Mouse (Mus musculus): Measurements from ENCODE around the gene Akap7. TPM values are rescaled to one million over a fixed set of nuclear protein-coding genes. Genes with fewer than 3 reads are reported as not detected.

The Akap7 gene
- polyA plus RNA-seq, 1 experiment, result 5.2 TPM

DNA sequence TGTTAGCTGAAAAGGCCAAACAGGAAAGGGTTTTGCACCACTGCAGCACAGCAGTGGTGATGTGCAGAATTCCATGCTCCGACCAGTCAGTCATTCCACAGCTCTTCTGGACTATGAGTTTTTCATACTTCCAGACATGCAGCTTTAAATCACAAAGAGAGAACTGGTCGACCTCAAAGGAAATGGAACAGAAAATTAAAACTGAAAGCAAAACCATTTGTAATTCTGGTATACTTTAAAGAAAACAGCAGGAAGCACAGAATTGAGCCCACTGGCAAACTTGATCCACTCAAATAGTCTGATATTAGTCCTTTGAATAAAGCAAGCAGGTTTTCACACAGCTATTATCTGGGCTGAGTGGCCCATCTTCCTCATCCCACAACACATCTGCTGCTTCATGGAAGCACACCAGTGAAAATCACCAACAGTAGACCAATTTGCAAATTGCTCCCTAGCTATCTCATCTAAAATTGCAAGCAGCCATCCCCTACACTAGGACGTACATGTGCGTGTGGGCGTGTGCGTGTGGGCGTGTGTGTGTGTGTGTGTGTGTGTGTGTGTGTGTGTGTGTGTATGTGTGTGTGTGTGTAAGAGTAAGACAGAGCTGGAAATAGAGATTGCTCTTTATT, 156.4 kb downstream of the Akap7 start:
- H3K4me1 ChIP-seq (ENCODE audit: control insufficient read depth, insufficient read depth, insufficient read length), result peaks cover 2% of the 10 kb centered on the region; the same call in 1 of the 2 replicates
- TF ChIP-seq POLR2A (IDR thresholded peaks at IDR 0.05; ENCODE audit: low read depth, low read length) (no peak), CTCF (IDR thresholded peaks at IDR 0.05; ENCODE audit: extremely low read depth, insufficient read depth, insufficient read length, insufficient replicate concordance) (no peak)
- 70% methylated on average over 7 of the region's 7 CpGs for WGBS
- H3K27ac ChIP-seq (ENCODE audit: insufficient read depth, low read length), result no peak overlapping the region
- H3K4me3 ChIP-seq (ENCODE audit: extremely low read depth, insufficient read depth, insufficient read length), result no peak overlapping the region
- peak in 1 of 2 experiments; percentile 9 for DNase-seq (ENCODE audit: low read depth in 1 of 2, low spot score in 2 of 2)
- no peaks in the 10 kb centered on the region for H3K36me3 ChIP-seq (ENCODE audit: control insufficient read depth, insufficient read depth, low read length)
- no peaks in the 10 kb centered on the region for H3K27me3 ChIP-seq (ENCODE audit: control insufficient read depth, insufficient read depth, low read length)

DNA sequence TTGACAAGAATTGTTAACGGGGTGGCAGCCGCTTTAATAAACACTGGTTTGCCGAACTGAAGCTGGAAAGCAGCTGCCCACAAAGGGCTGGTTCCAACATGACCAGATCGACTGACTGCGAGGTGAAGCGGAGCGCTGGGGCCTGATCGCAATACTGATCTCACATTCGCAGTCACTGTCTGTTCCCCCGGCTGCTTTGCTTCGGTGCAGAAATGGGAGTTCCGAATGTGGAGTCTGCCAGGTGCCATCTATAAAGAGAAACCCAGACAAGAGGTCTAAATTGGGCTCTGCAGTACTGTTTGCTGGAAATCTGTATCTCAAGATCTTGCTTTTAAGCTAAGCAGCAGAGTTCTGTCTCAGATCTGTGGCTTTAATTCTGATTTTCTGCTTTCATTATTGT, 161.8 kb downstream of the Akap7 start:
- DNase-seq (ENCODE audit: low read depth in 1 of 2, low spot score in 2 of 2), result no peak
- Histone ChIP-seq H3K4me3 (ENCODE audit: extremely low read depth, insufficient read depth, insufficient read length) (no peak overlapping the region), H3K36me3 (ENCODE audit: control insufficient read depth, insufficient read depth, low read length) (no peaks in the 10 kb centered on the region), H3K27ac (ENCODE audit: insufficient read depth, low read length) (no peak overlapping the region), H3K27me3 (ENCODE audit: control insufficient read depth, insufficient read depth, low read length) (no peaks in the 10 kb centered on the region), H3K4me1 (ENCODE audit: control insufficient read depth, insufficient read depth, insufficient read length) (no peaks in the 10 kb centered on the region; the same call in 1 of the 2 replicates)
- 90% methylated on average over 12 of the region's 12 CpGs for WGBS
- TF ChIP-seq CTCF (IDR thresholded peaks at IDR 0.05; ENCODE audit: extremely low read depth, insufficient read depth, insufficient read length, insufficient replicate concordance), result no peak
- TF ChIP-seq POLR2A (IDR thresholded peaks at IDR 0.05; ENCODE audit: low read depth, low read length), result no peak

DNA sequence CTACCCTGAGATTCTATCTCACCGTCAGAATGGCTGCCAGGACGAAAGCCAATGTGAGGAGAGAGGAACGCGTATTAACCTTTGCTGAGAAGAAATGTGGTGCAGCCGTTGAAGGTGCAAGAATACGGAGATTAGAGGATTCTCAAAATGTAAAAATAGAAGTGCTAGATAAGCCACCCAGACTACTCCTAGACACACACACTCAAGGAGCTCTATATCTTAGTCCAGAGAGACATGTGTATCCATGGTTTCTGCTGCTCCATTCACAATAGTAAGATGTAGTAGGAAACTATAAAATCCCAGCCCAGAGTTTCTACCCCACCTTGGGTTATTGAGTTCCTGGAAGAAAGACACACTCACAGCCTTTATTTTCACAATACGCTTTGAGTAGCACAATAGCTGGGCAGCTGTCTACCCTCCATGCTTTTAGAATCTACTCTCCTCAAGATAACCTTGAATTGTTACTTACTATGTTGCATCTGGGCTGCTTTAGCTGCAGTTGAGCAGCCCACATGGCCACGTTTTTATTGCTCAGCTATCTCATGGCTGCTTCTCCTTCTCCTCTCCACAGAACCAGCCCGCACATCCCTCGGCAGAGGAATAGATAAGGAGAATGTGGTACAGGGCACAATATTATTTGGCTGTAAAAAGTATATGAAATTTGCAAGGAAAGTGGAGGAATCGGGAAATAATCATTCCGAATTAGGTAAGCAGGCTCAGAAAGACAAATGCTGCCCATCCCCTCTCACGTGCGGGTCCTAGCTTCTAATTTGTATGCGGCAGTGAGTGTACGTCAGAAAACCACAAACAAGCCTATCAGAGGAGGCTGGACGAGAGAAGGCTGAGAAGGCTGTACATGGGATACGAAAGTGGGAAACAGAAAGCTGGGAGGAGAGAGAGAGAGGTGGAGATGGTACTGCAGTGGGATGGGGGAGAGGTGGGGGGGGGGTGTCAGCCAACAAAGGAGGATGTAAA, 162.6 kb downstream of the Akap7 start:
- WGBS, result 83% methylated on average over 18 of the region's 18 CpGs
- H3K4me3 ChIP-seq (ENCODE audit: extremely low read depth, insufficient read depth, insufficient read length), result no peak overlapping the region
- no peaks in the 10 kb centered on the region for H3K4me1 ChIP-seq (ENCODE audit: control insufficient read depth, insufficient read depth, insufficient read length)
- H3K27ac ChIP-seq (ENCODE audit: insufficient read depth, low read length), result no peak overlapping the region
- H3K36me3 ChIP-seq (ENCODE audit: control insufficient read depth, insufficient read depth, low read length), result no peaks in the 10 kb centered on the region
- no peaks in the 10 kb centered on the region for H3K27me3 ChIP-seq (ENCODE audit: control insufficient read depth, insufficient read depth, low read length)
- no peak for DNase-seq (ENCODE audit: low read depth in 1 of 2, low spot score in 2 of 2)
- TF ChIP-seq CTCF (IDR thresholded peaks at IDR 0.05; ENCODE audit: extremely low read depth, insufficient read depth, insufficient read length, insufficient replicate concordance) (no peak), POLR2A (IDR thresholded peaks at IDR 0.05; ENCODE audit: low read depth, low read length) (no peak)

DNA sequence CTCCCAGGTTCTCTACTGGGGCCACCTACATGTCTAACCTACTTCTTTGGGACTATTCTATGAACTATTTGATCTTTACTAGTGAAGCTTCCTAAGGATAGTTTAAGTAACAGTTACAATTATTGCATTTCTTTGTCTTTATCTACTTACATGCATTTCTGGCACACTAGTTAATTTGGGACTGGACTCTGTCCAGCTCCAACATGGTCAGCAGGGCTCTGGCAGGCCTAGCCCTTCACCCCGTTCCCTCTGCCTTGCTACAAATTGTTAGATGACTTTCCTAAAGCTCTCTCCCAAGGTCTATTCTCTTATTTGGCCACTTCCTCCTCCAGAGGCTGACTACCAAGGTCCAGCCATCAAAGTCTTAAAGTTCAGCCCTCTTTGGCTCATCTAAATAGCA, 165.9 kb downstream of the Akap7 start:
- Histone ChIP-seq H3K36me3 (ENCODE audit: control insufficient read depth, insufficient read depth, low read length) (no peaks in the 10 kb centered on the region), H3K4me1 (ENCODE audit: control insufficient read depth, insufficient read depth, insufficient read length) (no peaks in the 10 kb centered on the region), H3K4me3 (ENCODE audit: extremely low read depth, insufficient read depth, insufficient read length) (no peak overlapping the region), H3K27me3 (ENCODE audit: control insufficient read depth, insufficient read depth, low read length) (no peaks in the 10 kb centered on the region), H3K27ac (ENCODE audit: insufficient read depth, low read length) (no peak overlapping the region)
- whole genome bisulfite sequencing, result 83% methylated on average over 1 of the region's 1 CpGs
- DNase-seq (ENCODE audit: low read depth in 1 of 2, low spot score in 2 of 2), result no peak
- TF ChIP-seq POLR2A (IDR thresholded peaks at IDR 0.05; ENCODE audit: low read depth, low read length) (no peak), CTCF (IDR thresholded peaks at IDR 0.05; ENCODE audit: extremely low read depth, insufficient read depth, insufficient read length, insufficient replicate concordance) (no peak)

DNA sequence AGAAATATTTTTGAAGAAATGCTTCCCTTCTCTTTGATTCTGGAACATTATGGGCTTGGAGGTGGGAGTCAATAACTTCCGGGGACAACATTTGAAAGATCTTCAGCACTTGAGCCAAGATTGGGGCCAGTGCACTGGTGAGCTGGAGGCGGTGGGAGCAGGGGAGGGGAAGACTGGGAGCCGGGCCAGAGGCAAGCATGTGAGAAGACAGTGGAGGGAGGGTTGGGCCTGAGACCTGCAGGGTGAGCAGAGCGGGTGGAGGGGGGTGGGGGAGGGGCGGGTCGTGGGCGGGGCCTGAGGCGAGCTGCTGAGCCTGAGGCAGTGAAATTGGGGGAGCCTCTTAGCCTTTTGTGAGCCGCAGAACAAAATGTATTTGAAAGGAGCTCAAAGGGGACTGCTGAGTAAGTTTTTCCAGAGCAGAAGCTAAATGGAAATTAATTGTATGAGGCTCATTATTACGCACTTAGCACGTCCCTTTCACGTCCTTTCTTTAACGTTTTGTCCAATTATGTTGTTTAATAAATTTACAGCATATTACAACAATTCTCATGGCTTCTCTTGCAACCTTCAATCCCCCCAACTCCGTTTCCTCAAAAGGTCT, 167.4 kb downstream of the Akap7 start:
- TF ChIP-seq POLR2A (IDR thresholded peaks at IDR 0.05; ENCODE audit: low read depth, low read length), result no peak
- no peak for TF ChIP-seq CTCF (IDR thresholded peaks at IDR 0.05; ENCODE audit: extremely low read depth, insufficient read depth, insufficient read length, insufficient replicate concordance)
- no peaks in the 10 kb centered on the region for H3K27me3 ChIP-seq (ENCODE audit: control insufficient read depth, insufficient read depth, low read length)
- WGBS, result 78% methylated on average over 14 of the region's 14 CpGs

DNA sequence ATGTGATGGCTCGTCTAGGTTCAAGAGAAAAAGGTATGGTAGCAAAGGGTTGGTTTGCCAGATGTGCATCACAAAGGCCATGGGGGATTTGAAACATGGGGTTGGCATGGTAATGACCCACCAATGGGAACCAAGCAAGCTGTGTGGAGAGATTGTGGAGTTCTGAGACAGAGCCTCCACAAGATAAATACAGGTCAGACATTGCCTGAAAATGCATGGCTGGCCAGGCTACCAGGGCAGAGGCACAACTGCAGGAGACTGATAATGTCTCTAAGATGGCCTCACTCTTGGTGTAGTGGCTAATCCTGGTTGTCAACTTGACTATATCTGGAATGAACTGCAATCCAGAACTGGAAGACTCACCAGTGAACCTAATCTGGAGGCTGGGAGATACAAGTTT, 174.1 kb downstream of the Akap7 start:
- 73% methylated on average over 1 of the region's 1 CpGs for WGBS
- DNase-seq (ENCODE audit: low read depth in 1 of 2, low spot score in 2 of 2), result no peak

More for the DNA sequence above, 167.4 kb downstream of the Akap7 start:
- no peaks in the 10 kb centered on the region for H3K36me3 ChIP-seq (ENCODE audit: control insufficient read depth, insufficient read depth, low read length)
- no peaks in the 10 kb centered on the region for H3K4me1 ChIP-seq (ENCODE audit: control insufficient read depth, insufficient read depth, insufficient read length)
- no peak for DNase-seq (ENCODE audit: low read depth in 1 of 2, low spot score in 2 of 2)
- no peak overlapping the region for H3K4me3 ChIP-seq (ENCODE audit: extremely low read depth, insufficient read depth, insufficient read length)
- H3K27ac ChIP-seq (ENCODE audit: insufficient read depth, low read length), result no peak overlapping the region

More for the DNA sequence above, 174.1 kb downstream of the Akap7 start:
- Histone ChIP-seq H3K4me3 (ENCODE audit: extremely low read depth, insufficient read depth, insufficient read length) (no peak overlapping the region), H3K27me3 (ENCODE audit: control insufficient read depth, insufficient read depth, low read length) (no peaks in the 10 kb centered on the region), H3K4me1 (ENCODE audit: control insufficient read depth, insufficient read depth, insufficient read length) (no peaks in the 10 kb centered on the region), H3K27ac (ENCODE audit: insufficient read depth, low read length) (no peak overlapping the region), H3K36me3 (ENCODE audit: control insufficient read depth, insufficient read depth, low read length) (no peaks in the 10 kb centered on the region)
- TF ChIP-seq CTCF (IDR thresholded peaks at IDR 0.05; ENCODE audit: extremely low read depth, insufficient read depth, insufficient read length, insufficient replicate concordance), result no peak
